Mouse (Mus musculus) bone marrow, adult 2 months (tissue): ENCODE results near the gene Eif2b1.

Experiments used
- CTCF ChIP-seq: fragments of 200-500 bp; IDR thresholded peaks from 2 replicates; pipeline ENCODE4 v1.5.1; 2011; ENCODE audit warnings: low read length, control low read depth; ENCODE audit not compliant: control insufficient read depth, insufficient read depth
- POLR2A ChIP-seq: fragments of 200-500 bp; IDR thresholded peaks from 2 replicates; pipeline ENCODE4 v1.6.1; 2011; ENCODE audit warnings: low read depth, mild to moderate bottlenecking, control low read depth, low read length, borderline replicate concordance; ENCODE audit not compliant: control insufficient read depth

DNA sequence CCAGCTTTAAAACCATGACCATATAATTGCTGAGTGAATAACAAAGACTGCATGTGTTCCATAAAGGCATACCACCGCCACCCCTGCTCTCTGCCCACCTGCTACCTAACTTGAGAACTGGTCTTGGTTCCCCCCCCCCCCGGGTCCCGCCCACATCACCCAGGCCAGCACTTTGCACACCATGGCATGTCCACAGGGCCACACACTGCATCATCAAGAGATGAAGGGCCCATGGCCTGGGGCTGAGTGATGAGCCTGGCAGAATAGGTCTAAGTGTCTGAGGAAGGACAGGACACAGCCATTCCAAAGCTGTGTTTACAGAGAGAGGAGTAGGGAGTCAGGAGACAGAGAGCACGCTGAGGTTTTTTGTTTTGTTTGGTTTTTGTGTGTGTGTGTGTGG lies 50.6 kb downstream of the Eif2b1 start:
- no peak for TF ChIP-seq CTCF
- TF ChIP-seq POLR2A, result no peak
